Mouse (Mus musculus) neural tube, embryonic 13.5 days (tissue): Measurements from ENCODE around the gene Tbc1d21. TPM values are rescaled to one million over a fixed set of nuclear protein-coding genes. Genes with fewer than 3 reads are reported as not detected.

ENCODE experiments used
- ATAC-seq: fragments of 200-750 bp; cut with Nextera tagmentation; 2 replicates; pipeline ENCODE4 v1.8.0; 2017; ENCODE audit warnings: low read depth, mild to moderate bottlenecking, moderate TSS enrichment, moderate library complexity
- H3K27ac ChIP-seq: fragments of 300-500 bp; sonication (generic); replicated peaks from 2 replicates; pipeline ENCODE4 v1.5.1; 2015; ENCODE audit warnings: moderate library complexity, mild to moderate bottlenecking, inconsistent platforms
- H3K27me3 ChIP-seq: fragments of 300-500 bp; sonication (generic); 2 replicates; pipeline ENCODE4 v1.6.1; 2015; ENCODE audit warnings: mild to moderate bottlenecking, inconsistent platforms
- H3K36me3 ChIP-seq: fragments of 300-500 bp; sonication (generic); 2 replicates; pipeline ENCODE4 v1.6.1; 2015; ENCODE audit warnings: mild to moderate bottlenecking, inconsistent platforms
- H3K4me1 ChIP-seq: fragments of 300-500 bp; sonication (generic); replicated peaks from 2 replicates; pipeline ENCODE4 v1.6.1; 2015; ENCODE audit warnings: inconsistent platforms
- H3K4me2 ChIP-seq: fragments of 300-500 bp; sonication (generic); 2 replicates; pipeline ENCODE4 v1.6.1; 2015; ENCODE audit warnings: inconsistent platforms, mild to moderate bottlenecking, moderate library complexity
- H3K4me3 ChIP-seq: fragments of 300-500 bp; sonication (generic); 2 replicates; pipeline ENCODE4 v1.5.1; 2015; ENCODE audit warnings: mild to moderate bottlenecking, inconsistent platforms
- H3K9ac ChIP-seq: fragments of 300-500 bp; sonication (generic); 2 replicates; pipeline ENCODE4 v1.6.1; 2015; ENCODE audit warnings: moderate library complexity, mild to moderate bottlenecking, inconsistent platforms
- H3K9me3 ChIP-seq: fragments of 300-500 bp; sonication (generic); 2 replicates; pipeline ENCODE4 v1.6.1; 2016; ENCODE audit warnings: inconsistent platforms
- WGBS: fragments of 180-500 bp; shearing (Covaris S2); methylation state at CpG from one replicate; pipeline ENCODE4 v1.1.7; 2015; 5-methylcytosine and 5-hydroxymethylcytosine counted together
- polyA plus RNA-seq: library from polyadenylated mRNA; unstranded; fragments of >200 nt; fragmentation: Nextera tagmentation; extraction: Ambion mirVana; gene quantifications from 2 replicates; pipeline ENCODE4 v1.2.1, GENCODE M21; 2015

Gene Tbc1d21
- polyA plus RNA-seq, 1 experiment from 2014 or later: not detected

DNA sequence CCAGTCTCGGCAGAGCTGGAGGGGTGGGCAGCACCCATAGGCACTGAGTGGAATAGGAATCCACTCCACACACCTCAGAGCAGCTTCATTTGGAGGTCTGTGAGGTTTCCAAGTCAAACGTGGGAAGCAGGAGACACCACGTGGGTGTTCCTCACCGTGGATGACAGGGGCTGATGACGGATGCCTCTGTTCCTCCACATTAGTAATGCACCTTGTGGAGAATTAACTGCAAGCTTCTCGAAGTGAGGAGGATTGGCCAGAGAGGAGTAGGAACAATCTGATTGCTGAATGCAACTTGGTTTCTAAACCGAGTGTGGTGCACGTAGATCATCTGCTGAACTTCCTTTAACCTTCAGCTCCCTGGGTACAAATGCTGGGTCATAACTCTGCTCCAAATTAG is 1.7 kb upstream of the Tbc1d21 start:
- Histone ChIP-seq H3K27me3 (no peaks in the 10 kb centered on the region), H3K4me1 (peaks cover 27% of the 10 kb centered on the region), H3K27ac (no peak overlapping the region; the same call in 1 of the 2 replicates), H3K4me3 (no peak overlapping the region), H3K4me2 (no peak overlapping the region), H3K9ac (no peak overlapping the region), H3K9me3 (no peaks in the 10 kb centered on the region), H3K36me3 (no peaks in the 10 kb centered on the region)
- WGBS: 61% methylated on average over 8 of the region's 8 CpGs
- ATAC-seq: no peak

DNA sequence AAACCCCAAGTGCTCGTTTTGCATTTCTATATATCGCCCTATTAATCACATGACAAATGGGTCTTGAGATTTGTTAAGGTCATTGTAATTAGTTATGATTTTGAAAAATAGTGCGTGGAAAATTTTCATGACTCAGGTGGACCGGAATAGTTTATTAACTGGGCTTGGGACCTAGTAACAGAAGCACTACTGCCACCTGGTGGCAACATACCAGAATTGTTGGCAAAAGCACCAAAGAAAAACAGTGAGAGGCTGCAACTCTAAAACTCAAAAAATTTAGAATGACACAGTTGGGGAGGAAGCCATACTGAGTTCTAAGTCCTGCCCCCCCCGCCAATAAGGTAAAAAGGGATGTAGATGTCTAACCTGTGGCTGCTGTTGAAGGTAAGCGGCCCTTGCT is 611 bp downstream of the Tbc1d21 start:
- 47% methylated on average over 6 of the region's 6 CpGs for WGBS
- Histone ChIP-seq H3K4me1 (peaks cover 14% of the 10 kb centered on the region), H3K4me2 (no peak overlapping the region), H3K9ac (no peak overlapping the region), H3K9me3 (no peaks in the 10 kb centered on the region), H3K4me3 (no peak overlapping the region), H3K27me3 (no peaks in the 10 kb centered on the region), H3K27ac (no peak overlapping the region), H3K36me3 (no peaks in the 10 kb centered on the region)
- no peak for ATAC-seq

DNA sequence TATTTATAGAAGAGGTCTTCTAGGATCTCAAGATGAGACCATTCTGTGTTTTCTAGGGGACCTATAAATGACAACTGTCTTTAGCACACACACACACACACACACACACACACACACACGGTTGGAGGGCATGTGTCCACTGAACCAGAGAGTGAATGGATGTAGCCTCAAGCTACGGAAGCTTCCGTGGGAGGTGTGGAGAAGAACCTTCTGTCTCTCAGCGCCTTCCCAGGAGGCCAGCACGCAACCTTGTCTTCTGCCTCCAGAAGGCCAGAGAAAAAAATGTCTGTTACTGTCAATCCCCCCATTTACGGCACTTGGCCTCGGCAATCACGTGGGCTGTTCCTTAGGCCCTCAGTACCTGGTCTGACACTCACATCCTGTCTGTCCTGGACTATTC is 5.9 kb downstream of the Tbc1d21 start:
- ATAC-seq: no peak
- Histone ChIP-seq H3K9ac (no peak overlapping the region), H3K4me1 (no peaks in the 10 kb centered on the region; the same call in 1 of the 2 replicates), H3K4me3 (no peak overlapping the region), H3K27ac (no peak overlapping the region), H3K27me3 (no peaks in the 10 kb centered on the region), H3K9me3 (no peaks in the 10 kb centered on the region), H3K4me2 (no peak overlapping the region), H3K36me3 (no peaks in the 10 kb centered on the region)
- WGBS: 82% methylated on average over 8 of the region's 8 CpGs

DNA sequence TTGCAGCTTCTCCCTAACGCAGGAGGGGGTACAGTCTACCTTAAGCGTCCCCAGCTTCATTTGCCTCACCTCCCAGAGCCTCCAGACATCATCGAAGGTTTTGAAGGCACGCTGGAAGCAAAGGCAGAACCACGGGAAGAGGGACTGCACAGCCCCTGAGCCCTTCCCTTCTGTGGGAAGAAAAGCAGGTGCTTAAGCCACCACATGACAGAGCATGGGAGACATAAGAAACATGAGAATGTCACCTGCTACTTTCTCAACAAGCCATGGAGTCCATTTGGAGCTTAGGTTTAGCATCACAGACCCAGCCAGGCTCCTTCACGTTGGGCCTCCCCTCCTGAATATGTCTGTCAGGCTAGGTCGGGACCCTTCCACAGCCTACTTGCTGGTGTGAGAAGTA is 8.3 kb downstream of the Tbc1d21 start:
- Histone ChIP-seq H3K4me1 (peaks cover 3% of the 10 kb centered on the region; the same call in 1 of the 2 replicates), H3K9ac (no peak overlapping the region), H3K27ac (no peak overlapping the region), H3K4me3 (no peak overlapping the region), H3K9me3 (no peaks in the 10 kb centered on the region), H3K4me2 (no peak overlapping the region), H3K36me3 (no peaks in the 10 kb centered on the region), H3K27me3 (no peaks in the 10 kb centered on the region)
- 84% methylated on average over 7 of the region's 7 CpGs for WGBS
- no peak for ATAC-seq

DNA sequence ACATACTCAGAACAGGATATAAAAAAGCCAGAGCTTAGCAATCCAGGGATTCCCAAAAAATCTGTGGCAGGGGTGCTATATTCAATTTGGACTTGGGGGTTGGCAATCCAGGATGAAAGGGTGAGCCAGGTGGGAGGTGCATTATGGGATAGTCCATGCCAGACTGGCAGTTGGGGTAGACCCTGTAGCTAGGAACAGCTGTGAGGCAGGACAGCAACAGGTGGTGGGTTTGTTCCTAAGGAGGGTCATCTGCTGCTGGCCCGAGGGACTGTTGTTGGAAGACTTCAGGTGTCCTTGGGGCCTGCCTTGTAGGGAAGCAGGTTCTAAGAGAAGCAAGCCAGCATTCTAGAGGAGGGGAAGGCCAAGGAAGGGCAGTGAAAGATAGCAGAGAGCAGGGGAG is 8.9 kb downstream of the Tbc1d21 start:
- Histone ChIP-seq H3K9ac (no peak overlapping the region), H3K9me3 (no peaks in the 10 kb centered on the region), H3K4me3 (no peak overlapping the region), H3K27ac (no peak overlapping the region), H3K4me2 (no peak overlapping the region), H3K36me3 (no peaks in the 10 kb centered on the region), H3K4me1 (peaks cover 4% of the 10 kb centered on the region; the same call in 1 of the 2 replicates), H3K27me3 (no peaks in the 10 kb centered on the region)
- no peak for ATAC-seq
- WGBS: 65% methylated on average over 1 of the region's 1 CpGs

DNA sequence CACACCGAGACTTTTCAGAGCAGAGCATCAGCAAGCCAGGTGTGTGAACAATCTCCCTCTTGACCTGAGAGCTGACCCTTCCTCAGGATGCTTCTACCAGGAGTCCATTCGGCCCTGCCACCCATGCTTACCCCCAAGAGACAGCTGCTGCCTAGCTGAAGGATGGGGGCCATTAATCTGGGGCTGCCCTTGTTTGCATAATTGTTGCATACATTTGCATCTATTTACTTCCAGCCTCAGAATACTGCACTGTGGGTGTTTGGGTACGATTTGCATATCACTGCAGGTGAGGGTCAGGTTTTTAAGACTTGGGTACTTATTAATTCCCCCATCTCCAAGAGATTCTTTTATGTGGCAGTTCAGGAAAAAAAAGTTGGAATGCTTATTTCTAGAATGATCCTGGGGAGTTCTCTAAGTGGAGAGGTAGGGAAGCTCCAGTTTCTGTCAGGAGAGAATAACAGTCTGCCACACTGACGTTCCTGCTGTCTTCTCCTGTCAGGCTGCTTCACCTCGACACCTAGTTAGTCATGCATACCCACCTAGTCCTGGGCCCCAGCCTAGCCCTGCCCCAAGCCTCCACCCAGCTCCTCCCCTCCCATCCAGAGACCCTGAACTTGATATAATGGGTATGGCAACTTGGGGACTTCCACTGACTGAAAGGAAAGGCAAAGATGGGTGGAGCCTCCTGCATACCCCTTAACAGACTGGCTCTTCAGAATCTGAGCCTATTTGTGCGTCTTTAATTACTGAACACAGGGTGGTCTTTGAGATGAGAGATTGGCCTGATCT is 14.8 kb downstream of the Tbc1d21 start:
- Histone ChIP-seq H3K36me3 (no peaks in the 10 kb centered on the region), H3K9me3 (no peaks in the 10 kb centered on the region), H3K4me2 (no peak overlapping the region), H3K27me3 (no peaks in the 10 kb centered on the region), H3K27ac (peak overlapping the region; percentile 81), H3K4me3 (no peak overlapping the region), H3K9ac (no peak overlapping the region), H3K4me1 (peaks cover 24% of the 10 kb centered on the region)
- ATAC-seq: peak; percentile 78
- WGBS: 16% methylated on average over 6 of the region's 6 CpGs

DNA sequence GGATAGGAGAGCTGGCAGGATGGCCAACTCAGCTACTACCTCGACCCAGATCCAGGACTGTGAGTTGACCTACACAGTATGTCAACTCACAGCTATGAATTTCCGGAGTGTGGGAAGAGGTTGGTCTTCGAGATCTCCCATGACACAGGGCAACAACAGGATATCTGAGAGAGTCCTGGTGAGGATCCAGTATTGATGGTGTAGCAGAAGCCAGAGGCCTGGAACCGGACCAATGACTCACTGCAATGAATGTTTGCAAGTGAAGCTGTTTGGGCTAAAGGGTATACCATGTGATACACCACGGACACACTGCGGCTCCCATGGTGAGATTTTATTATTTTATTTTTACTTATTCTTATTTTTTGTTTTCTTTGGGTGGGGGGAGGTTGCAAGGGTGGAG is 15.6 kb downstream of the Tbc1d21 start:
- H3K36me3 ChIP-seq: no peaks in the 10 kb centered on the region
- no peak overlapping the region for H3K9ac ChIP-seq
- H3K4me3 ChIP-seq: no peak overlapping the region
- H3K4me1 ChIP-seq: peaks cover 24% of the 10 kb centered on the region
- ATAC-seq: no peak; the same call in 1 of the 2 replicates
- no peaks in the 10 kb centered on the region for H3K27me3 ChIP-seq
- no peaks in the 10 kb centered on the region for H3K9me3 ChIP-seq
- 80% methylated on average over 6 of the region's 6 CpGs for WGBS
- H3K4me2 ChIP-seq: no peak overlapping the region
- H3K27ac ChIP-seq: peak overlapping the region; percentile 24

DNA sequence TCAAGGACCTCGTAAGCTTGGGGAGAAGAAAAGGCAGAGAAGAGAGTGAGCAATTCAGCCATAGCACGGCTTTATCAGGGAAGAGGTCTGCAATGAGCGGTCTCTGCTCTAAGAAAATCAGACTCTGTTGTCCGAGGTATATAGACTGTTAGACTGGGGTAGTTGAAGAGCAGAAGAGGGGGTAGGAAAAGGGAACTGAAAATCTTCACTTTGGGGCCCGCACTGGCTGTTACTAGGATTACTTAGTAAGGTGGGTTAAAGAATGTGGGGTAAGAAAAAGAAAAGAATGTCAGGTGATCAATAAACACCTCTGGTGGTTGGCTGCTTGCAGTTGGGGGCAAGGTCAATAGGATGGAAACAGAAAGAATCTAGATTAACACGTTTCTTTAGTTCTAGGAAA is 17.0 kb downstream of the Tbc1d21 start:
- Histone ChIP-seq H3K4me3 (no peak overlapping the region), H3K27ac (no peak overlapping the region), H3K36me3 (no peaks in the 10 kb centered on the region), H3K9ac (no peak overlapping the region), H3K9me3 (no peaks in the 10 kb centered on the region), H3K27me3 (no peaks in the 10 kb centered on the region), H3K4me1 (peaks cover 24% of the 10 kb centered on the region), H3K4me2 (no peak overlapping the region)
- no peak for ATAC-seq
- WGBS: 86% methylated on average over 6 of the region's 6 CpGs

DNA sequence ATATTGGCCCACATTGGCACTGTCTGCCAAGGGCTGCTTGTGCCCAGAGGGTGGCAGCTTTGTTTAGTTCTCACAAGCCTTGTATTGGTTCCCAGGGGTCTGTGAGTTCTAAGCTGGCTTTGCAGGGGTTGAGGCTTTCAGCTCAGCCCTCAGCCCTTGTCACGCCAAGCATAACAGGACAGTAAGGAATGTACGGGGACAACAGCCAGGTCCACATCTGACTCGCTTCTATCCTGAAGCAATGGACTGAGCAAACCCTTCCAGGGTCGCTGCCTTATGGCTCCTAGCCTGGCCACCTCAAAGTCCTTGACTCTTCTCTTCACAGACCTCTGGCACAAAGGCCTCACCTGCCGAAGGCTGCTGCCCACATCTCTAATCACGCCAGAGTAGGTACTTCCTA is 22.5 kb downstream of the Tbc1d21 start:
- Histone ChIP-seq H3K4me3 (no peak overlapping the region), H3K4me2 (no peak overlapping the region), H3K27me3 (no peaks in the 10 kb centered on the region), H3K27ac (no peak overlapping the region), H3K9me3 (no peaks in the 10 kb centered on the region), H3K36me3 (no peaks in the 10 kb centered on the region), H3K9ac (no peak overlapping the region), H3K4me1 (peaks cover 11% of the 10 kb centered on the region)
- 94% methylated on average over 6 of the region's 6 CpGs for WGBS
- no peak for ATAC-seq

DNA sequence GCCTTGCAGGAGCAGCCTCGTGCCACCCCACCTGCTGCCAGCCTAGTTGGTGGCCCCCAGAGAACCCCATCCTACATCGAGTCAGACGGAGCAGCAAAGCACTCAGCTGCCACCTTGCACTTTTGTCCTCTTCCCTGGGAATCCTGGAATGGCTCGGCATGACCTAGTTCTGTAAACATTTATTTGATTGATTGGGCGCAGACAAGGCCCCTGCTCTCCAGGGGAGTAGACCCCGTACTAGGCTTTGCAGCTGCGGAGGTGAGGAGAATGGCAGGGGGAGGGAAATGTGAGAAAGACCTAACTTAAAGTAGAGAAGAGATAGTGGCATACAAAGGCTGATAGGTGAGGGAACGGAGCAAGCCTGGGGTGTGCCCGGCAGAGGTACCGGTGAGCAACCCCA is 23.8 kb downstream of the Tbc1d21 start:
- Histone ChIP-seq H3K27ac (no peak overlapping the region), H3K9me3 (no peaks in the 10 kb centered on the region), H3K4me2 (no peak overlapping the region), H3K4me3 (no peak overlapping the region), H3K27me3 (no peaks in the 10 kb centered on the region), H3K9ac (no peak overlapping the region), H3K4me1 (peaks cover 11% of the 10 kb centered on the region), H3K36me3 (no peaks in the 10 kb centered on the region)
- ATAC-seq: no peak
- 24% methylated on average over 10 of the region's 10 CpGs for WGBS

DNA sequence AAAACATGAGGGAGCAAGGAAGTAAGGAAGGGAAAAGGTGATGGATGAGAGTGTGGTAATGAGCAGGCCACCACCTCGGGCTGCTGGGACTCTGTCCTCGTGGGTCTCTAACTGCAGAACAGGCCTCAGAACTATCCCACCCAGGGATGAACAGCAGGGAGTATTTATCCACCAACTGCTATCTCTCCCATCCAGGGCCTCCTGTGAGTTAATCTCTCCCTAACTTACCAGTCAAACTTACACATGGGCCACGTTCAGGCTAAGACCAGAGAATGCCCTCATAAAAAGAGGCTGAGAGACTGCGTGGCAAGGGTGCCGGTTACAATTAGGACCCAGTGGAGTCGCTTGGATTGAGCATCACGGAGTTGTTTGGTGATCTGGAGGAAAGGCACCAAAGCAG is 24.3 kb downstream of the Tbc1d21 start:
- Histone ChIP-seq H3K4me3 (no peak overlapping the region), H3K4me1 (peaks cover 11% of the 10 kb centered on the region), H3K4me2 (no peak overlapping the region), H3K9me3 (no peaks in the 10 kb centered on the region), H3K36me3 (no peaks in the 10 kb centered on the region), H3K9ac (no peak overlapping the region), H3K27ac (no peak overlapping the region), H3K27me3 (no peaks in the 10 kb centered on the region)
- no peak for ATAC-seq
- WGBS: 49% methylated on average over 7 of the region's 7 CpGs

DNA sequence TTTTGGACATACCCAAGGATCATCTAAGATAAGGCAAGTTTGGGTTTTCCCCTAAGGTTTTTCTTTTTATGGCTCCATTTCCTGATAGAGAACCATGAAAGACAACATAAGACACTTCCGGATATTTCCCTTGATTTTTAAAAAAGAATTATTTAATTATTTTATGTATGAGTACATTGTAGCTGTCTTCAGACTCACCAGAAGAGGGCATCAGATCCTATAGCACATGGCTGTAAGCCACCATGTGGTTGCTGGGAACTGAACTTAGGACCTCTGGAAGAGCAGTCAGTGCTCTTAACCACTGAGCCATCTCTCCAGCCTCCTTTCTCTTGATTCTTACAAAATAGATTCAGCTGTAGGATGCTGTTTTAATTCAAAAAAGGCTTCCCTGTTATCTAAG is 28.5 kb downstream of the Tbc1d21 start:
- H3K4me1 ChIP-seq: peaks cover 15% of the 10 kb centered on the region
- no peaks in the 10 kb centered on the region for H3K36me3 ChIP-seq
- H3K4me3 ChIP-seq: no peak overlapping the region
- no peaks in the 10 kb centered on the region for H3K27me3 ChIP-seq
- H3K4me2 ChIP-seq: no peak overlapping the region
- H3K9me3 ChIP-seq: no peaks in the 10 kb centered on the region
- H3K27ac ChIP-seq: no peak overlapping the region
- ATAC-seq: no peak
- no peak overlapping the region for H3K9ac ChIP-seq
- WGBS: 93% methylated on average over 1 of the region's 1 CpGs
